Mouse (Mus musculus): ENCODE measurements around the gene Lmo7.

The Lmo7 gene

DNA sequence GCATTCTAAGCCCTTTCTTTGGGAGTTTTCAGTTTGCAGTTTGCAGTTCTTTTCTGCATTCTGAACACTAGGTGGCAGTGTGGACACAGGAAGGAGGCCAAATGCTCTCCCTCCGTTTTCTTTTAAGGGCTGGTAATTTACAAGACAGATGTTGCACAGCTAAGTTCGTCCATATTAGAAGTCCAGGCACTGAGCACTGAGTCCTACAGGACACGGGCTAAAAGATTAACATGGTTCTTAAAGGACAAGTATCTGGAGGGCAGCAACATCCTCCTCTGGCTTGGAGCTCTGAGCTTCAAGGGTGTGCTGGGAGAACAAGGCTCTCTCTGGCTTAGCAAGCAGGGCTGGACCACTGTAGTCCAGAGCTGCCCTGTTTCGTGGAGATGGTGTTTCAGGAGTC lies 213.2 kb downstream of the Lmo7 start:
- DNase-seq (ENCODE audit: low read depth, low spot score): peak; percentile 63

DNA sequence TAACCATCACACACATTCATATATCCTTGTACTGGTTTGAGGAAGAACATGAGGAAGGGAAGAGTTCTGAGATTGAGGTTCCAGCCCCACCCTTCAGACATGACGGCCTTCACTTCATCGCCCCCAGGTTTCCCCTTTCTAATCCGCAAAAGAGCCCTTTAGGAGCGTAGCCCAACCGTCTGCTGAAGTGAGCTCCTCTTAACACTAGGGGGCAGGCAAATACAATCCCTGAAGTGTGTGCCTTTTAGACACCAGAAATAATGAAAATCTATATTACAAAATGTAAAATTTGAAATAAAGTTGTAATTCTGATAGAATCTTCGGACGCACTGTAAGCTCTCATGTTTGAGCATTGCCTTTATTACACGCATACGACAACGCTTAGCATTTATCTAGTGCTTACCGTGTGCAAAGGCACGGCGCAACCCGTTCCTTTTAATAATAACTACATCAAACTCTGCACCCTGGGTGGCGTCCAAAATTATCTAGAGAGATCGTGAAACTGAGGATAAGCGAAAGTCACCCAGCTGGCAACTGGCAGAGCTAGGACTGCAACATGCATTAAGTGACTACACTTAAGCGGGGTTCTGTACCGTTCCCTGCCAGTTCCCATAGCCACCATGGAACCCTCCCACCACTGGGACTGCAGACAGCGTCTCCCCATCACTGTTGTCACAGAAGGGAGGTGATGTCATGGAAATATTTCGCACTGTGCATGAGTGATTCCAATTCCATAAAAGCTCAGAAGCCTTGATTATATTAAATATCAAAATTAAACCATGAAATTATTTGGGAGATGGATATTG lies 217.2 kb downstream of the Lmo7 start:
- peak; percentile 18 for DNase-seq (ENCODE audit: low read depth, low spot score)

DNA sequence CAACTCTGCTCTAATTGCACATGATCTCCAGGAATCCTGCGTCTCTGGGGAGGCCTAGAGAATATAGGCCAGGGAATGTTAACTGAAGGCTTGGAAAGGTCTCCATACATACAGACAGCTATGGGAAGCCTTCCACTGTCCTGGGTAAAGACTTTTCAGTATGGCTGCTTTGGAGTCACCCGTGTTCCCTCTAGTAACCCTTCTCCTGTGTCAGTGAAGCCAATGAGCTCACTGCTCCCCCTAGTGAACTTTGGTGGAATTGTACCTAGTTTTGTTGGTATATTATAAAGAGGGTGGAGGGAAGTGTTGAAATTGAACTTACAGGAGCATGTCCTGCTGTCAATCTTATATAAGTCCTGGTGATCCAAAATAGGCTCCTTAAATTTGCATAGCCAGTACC lies 219.4 kb downstream of the Lmo7 start:
- peak; percentile 45 for DNase-seq (ENCODE audit: low read depth, low spot score)

DNA sequence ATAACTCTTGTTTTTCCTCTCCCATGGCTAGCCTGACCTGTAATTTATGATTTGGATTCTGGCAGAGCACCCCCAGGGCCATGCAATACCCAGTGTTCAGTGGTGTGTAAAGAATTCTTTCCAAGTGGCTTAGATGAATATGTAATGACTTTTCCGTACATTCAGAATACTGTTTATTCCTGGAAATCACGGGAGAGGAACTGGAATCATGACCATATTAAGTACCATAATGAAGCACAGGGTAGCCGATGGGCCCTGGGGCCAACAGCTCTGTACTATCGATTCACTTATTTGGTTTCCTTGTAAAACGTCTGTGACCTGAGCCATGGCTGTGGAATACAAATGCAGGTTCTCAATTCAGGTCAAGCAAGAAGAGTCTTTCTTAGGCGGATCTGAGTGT lies 221.3 kb downstream of the Lmo7 start:
- DNase-seq (ENCODE audit: low read depth, low spot score): no peak

DNA sequence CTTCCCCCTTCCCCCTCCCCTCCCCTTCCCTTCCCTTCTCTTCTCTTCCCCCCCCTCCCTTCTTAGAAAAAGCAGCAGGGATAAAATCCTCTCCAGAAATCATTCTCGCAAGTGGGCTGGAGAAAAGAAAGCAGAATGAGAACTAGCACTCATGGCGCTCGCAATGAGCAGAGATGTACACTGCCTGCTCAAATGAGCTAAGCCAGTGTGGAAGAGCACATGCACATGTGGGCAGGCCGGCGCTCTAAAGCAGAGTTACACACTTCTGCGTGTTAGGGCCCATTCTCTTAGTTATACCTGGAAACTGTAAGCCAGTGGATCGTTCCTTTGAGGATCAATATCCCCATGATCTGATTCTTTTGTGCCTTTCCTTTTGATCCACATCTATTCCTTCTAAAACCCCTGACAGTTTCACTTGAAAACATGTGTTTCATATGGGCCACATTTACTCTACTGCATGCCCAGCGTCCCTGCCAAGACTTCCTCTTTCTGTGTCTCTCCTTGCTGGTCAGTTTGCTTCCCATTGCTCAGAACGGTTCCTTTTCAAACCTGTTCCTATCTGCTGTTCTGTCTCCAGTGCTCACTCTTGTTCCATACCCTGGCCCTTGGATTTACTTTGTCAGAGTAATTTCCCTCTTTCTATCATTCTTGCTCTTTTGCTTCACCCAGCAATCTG lies 224.2 kb downstream of the Lmo7 start:
- no peak for DNase-seq (ENCODE audit: low read depth, low spot score)

DNA sequence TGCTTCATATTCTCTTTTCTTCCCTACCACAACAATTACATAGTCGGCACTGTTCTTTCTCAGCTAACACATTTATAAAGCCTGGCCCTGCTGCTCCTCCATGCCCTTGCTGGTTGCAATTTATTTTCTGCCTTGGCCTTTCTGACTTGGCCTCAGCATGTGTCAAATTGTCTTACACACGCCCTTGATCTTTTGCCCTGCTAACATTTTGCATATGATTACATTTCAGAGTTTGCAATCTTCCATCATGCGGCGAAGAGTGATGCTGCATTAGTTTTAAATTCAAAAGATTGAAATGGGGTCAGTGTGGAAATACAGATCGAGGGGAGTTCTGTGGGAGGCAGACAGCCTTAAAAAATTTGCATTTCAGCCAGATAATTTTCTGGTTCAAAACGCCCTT lies 234.6 kb downstream of the Lmo7 start:
- DNase-seq (ENCODE audit: low read depth, low spot score): no peak

DNA sequence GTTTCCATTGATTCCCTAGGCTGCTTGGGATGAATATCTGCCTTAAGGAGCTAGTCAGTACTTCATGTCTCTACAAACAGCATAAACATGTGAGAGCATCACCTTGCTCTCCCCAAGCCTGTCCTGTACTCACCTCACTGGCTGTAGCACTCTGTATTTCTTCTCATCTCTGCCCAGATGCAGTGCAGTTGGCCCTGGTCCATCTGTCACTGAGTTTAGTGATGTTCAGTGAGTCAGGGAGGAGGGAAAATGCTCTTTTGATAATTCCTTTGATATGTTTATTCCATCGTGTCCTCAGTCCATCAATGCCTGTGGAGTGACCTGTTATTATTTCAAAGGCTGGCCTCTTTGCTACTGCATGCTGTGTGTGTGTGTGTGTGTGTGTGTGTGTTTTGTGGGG lies 235.2 kb downstream of the Lmo7 start:
- DNase-seq (ENCODE audit: low read depth, low spot score): no peak

DNA sequence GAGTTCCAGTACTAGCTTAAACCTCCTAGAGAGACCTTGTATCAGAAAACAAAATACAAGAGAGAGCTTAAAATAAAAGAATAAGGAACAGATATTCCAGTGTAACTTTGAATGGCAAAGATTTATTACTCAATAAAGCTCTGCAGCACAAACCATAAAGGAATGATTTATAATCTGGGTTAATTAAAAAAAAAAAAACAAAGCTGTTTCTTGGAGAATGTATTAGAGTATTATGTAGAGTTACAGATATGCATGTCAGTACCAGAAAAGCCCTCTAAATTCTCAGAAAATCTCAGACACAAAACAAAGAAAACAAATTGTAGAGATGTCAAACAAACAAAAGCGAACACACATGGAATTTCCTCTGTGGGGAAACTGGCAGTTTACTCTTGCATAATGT lies 243.0 kb downstream of the Lmo7 start:
- DNase-seq (ENCODE audit: low read depth, low spot score): no peak

DNA sequence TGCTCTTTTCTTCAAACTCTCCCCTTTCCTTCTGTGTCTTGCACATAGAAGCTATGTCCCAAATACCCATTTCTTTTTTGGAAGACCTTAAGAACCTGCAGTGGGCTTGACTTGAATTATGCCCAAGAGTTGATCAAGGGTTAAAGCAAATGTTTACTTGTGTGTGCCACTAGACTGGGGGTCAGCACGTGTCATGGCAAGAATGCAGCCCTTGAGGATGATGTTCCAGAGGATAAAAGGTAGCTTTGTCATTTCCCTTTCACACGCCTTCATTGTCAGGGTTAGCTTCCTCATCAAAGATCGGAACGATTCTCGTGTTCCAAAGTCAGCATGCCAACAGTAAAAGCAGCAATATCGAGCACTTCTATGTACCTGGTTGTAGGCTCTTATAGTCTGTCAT lies 243.4 kb downstream of the Lmo7 start:
- no peak for DNase-seq (ENCODE audit: low read depth, low spot score)

DNA sequence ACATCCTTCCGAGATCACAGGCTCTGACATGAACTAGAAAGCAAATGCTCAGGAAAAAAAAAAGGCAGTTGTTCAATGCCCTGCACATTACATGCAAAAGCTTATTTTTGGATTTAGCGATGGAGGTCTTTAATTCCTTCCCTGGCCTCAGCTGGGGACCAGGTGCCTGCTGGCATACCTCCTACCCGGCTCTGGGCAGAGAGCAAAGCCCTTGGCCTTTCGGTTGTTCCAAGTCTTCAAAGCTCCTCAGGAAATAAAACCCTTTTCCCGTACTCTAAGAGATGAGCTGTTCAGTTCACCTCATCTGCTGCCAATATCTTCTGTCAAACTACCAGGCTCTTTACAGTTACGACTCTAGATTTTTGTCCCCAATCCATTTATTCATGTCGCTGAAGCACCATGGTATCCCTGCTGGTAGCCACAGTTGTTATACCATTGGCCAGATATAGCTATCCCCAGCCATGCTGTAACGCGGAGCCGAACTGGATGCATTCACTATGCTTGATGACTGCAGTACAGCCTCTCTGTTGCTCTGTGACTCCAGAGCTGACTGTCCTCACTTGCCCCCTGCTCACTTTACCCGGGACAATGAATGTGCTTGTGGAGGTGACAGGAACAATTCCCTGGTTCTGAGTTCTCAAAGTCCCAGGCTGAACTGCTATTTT lies 246.4 kb downstream of the Lmo7 start:
- no peak for DNase-seq (ENCODE audit: low read depth, low spot score)

Data from CD4-positive, CD25-positive, alpha-beta regulatory T cell, adult 2 months (primary cell).